Mouse (Mus musculus): Measurements from ENCODE around the gene Coq5. TPM values are rescaled to one million over a fixed set of nuclear protein-coding genes. Genes with fewer than 3 reads are reported as not detected.
"Not testable (repeated sequence)": the region's sequence is repeated elsewhere in the genome, so short reads cannot be mapped to it uniquely, and the experiment has no call there.

Coq5 gene
- polyA plus RNA-seq, 1 experiment from 2014 or later: 55.1 TPM

GRCm38 (mm10) chr5:115296347-115296746, 16.9 kb downstream of the Coq5 start:
- no peak overlapping the region for H3K27ac ChIP-seq (ENCODE audit: low read depth, low read length)
- no peaks in the 10 kb centered on the region for H3K27me3 ChIP-seq (replicated peaks; ENCODE audit: control insufficient read depth, insufficient read depth, low read length)
- no peak overlapping the region for H3K9ac ChIP-seq (ENCODE audit: low read length)
- no peak for DNase-seq (ENCODE audit: low spot score)
- peaks cover 14% of the 10 kb centered on the region for H3K4me1 ChIP-seq (ENCODE audit: control insufficient read depth, insufficient read depth, low read length)
- 87% methylated on average over 10 of the region's 10 CpGs for WGBS
- no peak overlapping the region for H3K4me2 ChIP-seq (ENCODE audit: low read length)
- peaks cover 60% of the 10 kb centered on the region for H3K36me3 ChIP-seq (ENCODE audit: control insufficient read depth, insufficient read depth, low read length)
- no peaks in the 10 kb centered on the region for H3K9me3 ChIP-seq (replicated peaks; ENCODE audit: control insufficient read depth, low read length)
- no peak for ATAC-seq
- H3K4me3 ChIP-seq (ENCODE audit: low read depth, low read length): no peak overlapping the region

- under 1% methylated on average over 46 of the region's 46 CpGs for WGBS
- Histone ChIP-seq H3K27me3 (replicated peaks; ENCODE audit: control insufficient read depth, insufficient read depth, low read length) (no peaks in the 10 kb centered on the region), H3K4me2 (ENCODE audit: low read length) (peak overlapping the region; percentile 59), H3K36me3 (ENCODE audit: control insufficient read depth, insufficient read depth, low read length) (peaks cover 39% of the 10 kb centered on the region), H3K4me3 (ENCODE audit: low read depth, low read length) (peak overlapping the region; percentile 87), H3K27ac (ENCODE audit: low read depth, low read length) (peak overlapping the region; percentile 94), H3K9ac (ENCODE audit: low read length) (peak overlapping the region; percentile 89), H3K9me3 (replicated peaks; ENCODE audit: control insufficient read depth, low read length) (no peaks in the 10 kb centered on the region), H3K4me1 (ENCODE audit: control insufficient read depth, insufficient read depth, low read length) (peaks cover 18% of the 10 kb centered on the region)
- ATAC-seq (peak; percentile 15), DNase-seq (ENCODE audit: low spot score) (peak; percentile 93)
Measured at GRCm38 (mm10) chr5:115300035-115300744, 20.7 kb downstream of the Coq5 start.

- peak; percentile 99 for DNase-seq (ENCODE audit: low spot score)
- Histone ChIP-seq H3K4me3 (ENCODE audit: low read depth, low read length) (peak within 1 kb of the TSS; percentile 87), H3K27me3 (replicated peaks; ENCODE audit: control insufficient read depth, insufficient read depth, low read length) (no peaks in the 10 kb centered on the region), H3K9ac (ENCODE audit: low read length) (peak within 1 kb of the TSS; percentile 89), H3K36me3 (ENCODE audit: control insufficient read depth, insufficient read depth, low read length) (peaks cover 31% of the 10 kb centered on the region), H3K27ac (ENCODE audit: low read depth, low read length) (peak within 1 kb of the TSS; percentile 94), H3K4me2 (ENCODE audit: low read length) (peak within 1 kb of the TSS; percentile 89), H3K9me3 (replicated peaks; ENCODE audit: control insufficient read depth, low read length) (no peaks in the 10 kb centered on the region), H3K4me1 (ENCODE audit: control insufficient read depth, insufficient read depth, low read length) (peaks cover 18% of the 10 kb centered on the region)
- peak; percentile 98 for ATAC-seq
- under 1% methylated on average over 64 of the region's 66 CpGs for WGBS
Measured at GRCm38 (mm10) chr5:115300792-115301614, 21.5 kb downstream of the Coq5 start, which contains the start of gene Dynll1. Gene Dynll1 (minus strand): TSS chr5:115300999.

- no peak overlapping the region for H3K27ac ChIP-seq (ENCODE audit: low read depth, low read length)
- H3K9me3 ChIP-seq (replicated peaks; ENCODE audit: control insufficient read depth, low read length): no peaks in the 10 kb centered on the region
- H3K9ac ChIP-seq (ENCODE audit: low read length): peak overlapping the region; percentile 58
- peak overlapping the region; percentile 87 for H3K4me3 ChIP-seq (ENCODE audit: low read depth, low read length)
- peak overlapping the region; percentile 89 for H3K4me2 ChIP-seq (ENCODE audit: low read length)
- 30% methylated on average over 13 of the region's 13 CpGs for WGBS
- ATAC-seq: no peak
- DNase-seq (ENCODE audit: low spot score): no peak
- peaks cover 18% of the 10 kb centered on the region for H3K4me1 ChIP-seq (ENCODE audit: control insufficient read depth, insufficient read depth, low read length)
- H3K36me3 ChIP-seq (ENCODE audit: control insufficient read depth, insufficient read depth, low read length): peaks cover 25% of the 10 kb centered on the region
- H3K27me3 ChIP-seq (replicated peaks; ENCODE audit: control insufficient read depth, insufficient read depth, low read length): no peaks in the 10 kb centered on the region
Measured at GRCm38 (mm10) chr5:115301615-115302014, 22.1 kb downstream of the Coq5 start.

- Histone ChIP-seq H3K36me3 (ENCODE audit: control insufficient read depth, insufficient read depth, low read length) (peaks cover 19% of the 10 kb centered on the region), H3K4me1 (ENCODE audit: control insufficient read depth, insufficient read depth, low read length) (peaks cover 18% of the 10 kb centered on the region), H3K9ac (ENCODE audit: low read length) (0 out of 2 replicates have a peak overlapping the region, but pooled peaks have one; percentile 58)
- DNase-seq (ENCODE audit: low spot score); H3K4me3 ChIP-seq (ENCODE audit: low read depth, low read length); H3K4me2 ChIP-seq (ENCODE audit: low read length); H3K27me3 ChIP-seq (replicated peaks; ENCODE audit: control insufficient read depth, insufficient read depth, low read length); H3K27ac ChIP-seq (ENCODE audit: low read depth, low read length); ATAC-seq; H3K9me3 ChIP-seq (replicated peaks; ENCODE audit: control insufficient read depth, low read length): not testable (repeated sequence)
- 84% methylated on average over 3 of the region's 7 CpGs for WGBS
Measured at GRCm38 (mm10) chr5:115302190-115302589, 22.7 kb downstream of the Coq5 start.

- Histone ChIP-seq H3K9ac (ENCODE audit: low read length) (no peak overlapping the region), H3K4me3 (ENCODE audit: low read depth, low read length) (no peak overlapping the region), H3K9me3 (replicated peaks; ENCODE audit: control insufficient read depth, low read length) (no peaks in the 10 kb centered on the region), H3K27ac (ENCODE audit: low read depth, low read length) (no peak overlapping the region), H3K36me3 (ENCODE audit: control insufficient read depth, insufficient read depth, low read length) (no peaks in the 10 kb centered on the region), H3K27me3 (replicated peaks; ENCODE audit: control insufficient read depth, insufficient read depth, low read length) (no peaks in the 10 kb centered on the region), H3K4me2 (ENCODE audit: low read length) (no peak overlapping the region), H3K4me1 (ENCODE audit: control insufficient read depth, insufficient read depth, low read length) (peaks cover 8% of the 10 kb centered on the region)
- 79% methylated on average over 4 of the region's 4 CpGs for WGBS
- ATAC-seq: no peak
- DNase-seq (ENCODE audit: low spot score): no peak
Measured at GRCm38 (mm10) chr5:115312354-115312753, 32.9 kb downstream of the Coq5 start.

- peaks cover 15% of the 10 kb centered on the region for H3K4me1 ChIP-seq (ENCODE audit: control insufficient read depth, insufficient read depth, low read length)
- H3K36me3 ChIP-seq (ENCODE audit: control insufficient read depth, insufficient read depth, low read length): no peaks in the 10 kb centered on the region
- H3K9ac ChIP-seq (ENCODE audit: low read length): no peak overlapping the region
- H3K27ac ChIP-seq (ENCODE audit: low read depth, low read length): no peak overlapping the region
- H3K27me3 ChIP-seq (replicated peaks; ENCODE audit: control insufficient read depth, insufficient read depth, low read length): no peaks in the 10 kb centered on the region
- H3K4me2 ChIP-seq (ENCODE audit: low read length): no peak overlapping the region
- ATAC-seq (no peak), DNase-seq (ENCODE audit: low spot score) (no peak)
- 78% methylated on average over 10 of the region's 10 CpGs for WGBS
- no peaks in the 10 kb centered on the region for H3K9me3 ChIP-seq (replicated peaks; ENCODE audit: control insufficient read depth, low read length)
- no peak overlapping the region for H3K4me3 ChIP-seq (ENCODE audit: low read depth, low read length)
Measured at GRCm38 (mm10) chr5:115312816-115313667, 33.6 kb downstream of the Coq5 start.

- ATAC-seq: no peak
- no peak overlapping the region for H3K9ac ChIP-seq (ENCODE audit: low read length)
- H3K4me1 ChIP-seq (ENCODE audit: control insufficient read depth, insufficient read depth, low read length): peaks cover 18% of the 10 kb centered on the region
- DNase-seq (ENCODE audit: low spot score): no peak
- H3K4me2 ChIP-seq (ENCODE audit: low read length): no peak overlapping the region
- H3K27ac ChIP-seq (ENCODE audit: low read depth, low read length): no peak overlapping the region
- WGBS: 47% methylated on average over 5 of the region's 5 CpGs
- H3K4me3 ChIP-seq (ENCODE audit: low read depth, low read length): no peak overlapping the region
- no peaks in the 10 kb centered on the region for H3K27me3 ChIP-seq (replicated peaks; ENCODE audit: control insufficient read depth, insufficient read depth, low read length)
- no peaks in the 10 kb centered on the region for H3K36me3 ChIP-seq (ENCODE audit: control insufficient read depth, insufficient read depth, low read length)
- H3K9me3 ChIP-seq (replicated peaks; ENCODE audit: control insufficient read depth, low read length): no peaks in the 10 kb centered on the region
Measured at GRCm38 (mm10) chr5:115313668-115313943, 34.1 kb downstream of the Coq5 start.

All from forebrain, embryonic 14.5 days (tissue).